Mouse (Mus musculus) CH12.LX (cell line): ENCODE results near the gene Tnfrsf11a.

ENCODE experiments used
- CHD2 ChIP-seq: IDR thresholded peaks from 2 replicates; pipeline ENCODE4 v1.6.1; 2011; ENCODE audit warnings: low read length, improper control_type of control experiment
- CTCF ChIP-seq, 2 experiments: IDR thresholded peaks in 1 of 2; conservative IDR thresholded peaks in 1 of 2; 2 replicates each; pipeline ENCODE4 v1.5.1; 2011 to 2012; ENCODE audit warnings: low read depth in 2 of 2, low read length in 2 of 2, improper control_type of control experiment in 1 of 2, inconsistent platforms in 1 of 2, mild to moderate bottlenecking in 1 of 2, moderate library complexity in 1 of 2
- EP300 ChIP-seq: IDR thresholded peaks from 2 replicates; pipeline ENCODE4 v1.6.1; 2011; ENCODE audit warnings: low read length, improper control_type of control experiment
- HCFC1 ChIP-seq: IDR thresholded peaks from 2 replicates; pipeline ENCODE4 v1.6.1; 2012; ENCODE audit warnings: low read depth, mild to moderate bottlenecking, inconsistent platforms, low read length, improper control_type of control experiment
- IRF4 ChIP-seq: IDR thresholded peaks from 2 replicates; pipeline ENCODE4 v1.6.1; 2014; ENCODE audit warnings: low read depth, mild to moderate bottlenecking, inconsistent platforms, low read length, improper control_type of control experiment
- MAZ ChIP-seq: IDR thresholded peaks from 2 replicates; pipeline ENCODE4 v1.6.1; 2012; ENCODE audit warnings: low read depth, mild to moderate bottlenecking, inconsistent platforms, low read length, improper control_type of control experiment, moderate library complexity
- MXI1 ChIP-seq: IDR thresholded peaks from 2 replicates; pipeline ENCODE4 v1.6.1; 2011; ENCODE audit warnings: mild to moderate bottlenecking, low read depth, low read length, improper control_type of control experiment
- NELFE ChIP-seq: IDR thresholded peaks from 2 replicates; pipeline ENCODE4 v1.6.1; 2011; ENCODE audit warnings: low read depth, low read length, improper control_type of control experiment
- NRF1 ChIP-seq: IDR thresholded peaks from 2 replicates; pipeline ENCODE4 v1.6.1; 2014; ENCODE audit warnings: low read depth, mild to moderate bottlenecking, inconsistent platforms, low read length, improper control_type of control experiment, moderate library complexity
- POLR2A ChIP-seq: IDR thresholded peaks from 2 replicates; pipeline ENCODE4 v1.6.1; 2011; ENCODE audit warnings: low read depth, mild to moderate bottlenecking, improper control_type of control experiment, low read length
- RCOR1 ChIP-seq: conservative IDR thresholded peaks from 2 replicates; pipeline ENCODE4 v1.6.1; 2012; ENCODE audit warnings: low read depth, mild to moderate bottlenecking, inconsistent platforms, low read length, improper control_type of control experiment
- SIN3A ChIP-seq: IDR thresholded peaks from 2 replicates; pipeline ENCODE4 v1.6.1; 2012; ENCODE audit warnings: low read length, improper control_type of control experiment, inconsistent platforms
- SMC3 ChIP-seq: IDR thresholded peaks from 2 replicates; pipeline ENCODE4 v1.6.1; 2011; ENCODE audit warnings: low read depth, low read length, improper control_type of control experiment
- USF1 ChIP-seq: IDR thresholded peaks from 2 replicates; pipeline ENCODE4 v1.6.1; 2014; ENCODE audit warnings: low read depth, mild to moderate bottlenecking, inconsistent platforms, low read length, improper control_type of control experiment

DNA sequence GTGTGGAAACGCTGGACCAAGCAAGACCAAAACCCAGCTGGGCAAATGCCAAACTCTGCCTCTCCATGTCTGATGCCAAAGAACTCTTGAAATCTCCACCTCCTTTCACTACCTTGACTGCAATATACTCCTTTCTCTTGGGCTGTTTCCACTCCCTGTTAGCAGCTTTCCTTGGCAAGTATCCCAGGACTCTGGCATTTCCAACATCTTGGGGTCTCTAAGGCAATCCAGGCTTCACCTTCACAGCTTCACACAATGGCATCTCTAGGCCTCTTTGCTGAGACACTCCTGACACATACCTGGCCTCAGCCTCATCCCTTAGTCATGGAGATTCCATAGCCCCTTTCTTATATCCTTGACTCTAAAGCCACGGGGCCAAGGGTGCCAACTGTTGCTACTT lies 9.8 kb upstream of the Tnfrsf11a start:
- no peak for TF ChIP-seq EP300
- TF ChIP-seq CTCF (conservative IDR thresholded peaks at IDR 0.05 in 1 of 2, IDR thresholded peaks at IDR 0.05 in 1 of 2; ENCODE audit: low read depth in 2 of 2, low read length in 2 of 2), result no peak
- TF ChIP-seq POLR2A, result no peak
- TF ChIP-seq USF1, result no peak
- TF ChIP-seq HCFC1, result no peak
- no peak for TF ChIP-seq SMC3
- TF ChIP-seq IRF4, result no peak
- no peak for TF ChIP-seq CHD2
- TF ChIP-seq NELFE, result no peak
- no peak for TF ChIP-seq SIN3A
- no peak for TF ChIP-seq RCOR1
- TF ChIP-seq MXI1, result no peak
- no peak for TF ChIP-seq MAZ
- TF ChIP-seq NRF1, result no peak
